Comparison of ENCODE assay signal across 8 mouse cellular contexts in genomic region chr7:44383980-44384715, GRCm38 (mm10). TPM values are rescaled to one million over a fixed set of nuclear protein-coding genes. Genes with fewer than 3 reads are reported as not detected.
DNase-seq lines count a peak whose midpoint lies in the region; ATAC-seq lines count a peak whose summit lies in the region.

Syt3 (plus strand) TSS chr7:44384102.

- ATAC-seq in forebrain, embryonic 13.5 days: peak; percentile 87
- ATAC-seq in liver, embryonic 15.5 days (ENCODE audit: insufficient read depth): peak; percentile 44; the same call in 1 of the 2 replicates
- peak; percentile 88 for ATAC-seq in neural tube, embryonic 12.5 days (ENCODE audit: low FRiP score, low read depth)

- no peaks in the 10 kb centered on the region for H3K36me3 ChIP-seq in forebrain, embryonic 13.5 days (ENCODE audit: poor library complexity, severe bottlenecking)
- H3K36me3 ChIP-seq in liver, embryonic 15.5 days (replicated peaks): no peaks in the 10 kb centered on the region
- no peaks in the 10 kb centered on the region for H3K36me3 ChIP-seq in neural tube, embryonic 12.5 days

- H3K9ac ChIP-seq in forebrain, embryonic 13.5 days: peak within 1 kb of the TSS; percentile 73
- no peak within 1 kb of the TSS for H3K9ac ChIP-seq in liver, embryonic 15.5 days
- H3K9ac ChIP-seq in neural tube, embryonic 12.5 days: peak within 1 kb of the TSS; percentile 56

- peaks cover 14% of the 10 kb centered on the region for H3K27me3 ChIP-seq in forebrain, embryonic 13.5 days
- H3K27me3 ChIP-seq in liver, embryonic 15.5 days: peaks cover 80% of the 10 kb centered on the region
- H3K27me3 ChIP-seq in neural tube, embryonic 12.5 days (replicated peaks): peaks cover 15% of the 10 kb centered on the region

- 0 out of 2 replicates have a peak, but pooled peaks cover 6% of the 10 kb centered on the region for H3K9me3 ChIP-seq in forebrain, embryonic 13.5 days (replicated peaks)
- H3K9me3 ChIP-seq in liver, embryonic 15.5 days (replicated peaks): no peaks in the 10 kb centered on the region
- H3K9me3 ChIP-seq in neural tube, embryonic 12.5 days: no peaks in the 10 kb centered on the region

- intact Hi-C loops in heart, postnatal 10 days (cut with DNase I): no loop called here

- peak; percentile 86 for DNase-seq in ES-CJ7 (ENCODE audit: low read depth, low spot score)
- DNase-seq in heart, postnatal 10 days: peak; percentile 62 to 72
- peak; percentile 78 to 80 for DNase-seq in kidney, postnatal 4 days
- DNase-seq in thymus, postnatal 0 days (ENCODE audit: low spot score): peak; percentile 53

- H3K4me1 ChIP-seq in brown adipose tissue, adult 24 weeks (ENCODE audit: control insufficient read depth, insufficient read depth, insufficient read length, low read length): no peaks in the 10 kb centered on the region
- peaks cover 31% of the 10 kb centered on the region for H3K4me1 ChIP-seq in forebrain, embryonic 13.5 days
- H3K4me1 ChIP-seq in liver, embryonic 15.5 days (replicated peaks): peaks cover 3% of the 10 kb centered on the region; the same call in 1 of the 2 replicates
- peaks cover 9% of the 10 kb centered on the region; the same call in 1 of the 2 replicates for H3K4me1 ChIP-seq in neural tube, embryonic 12.5 days

- WGBS in forebrain, embryonic 13.5 days: 0% methylated on average over 26 of the region's 33 CpGs
- WGBS in liver, embryonic 15.5 days (ENCODE audit: insufficient replicate concordance): under 1% methylated on average over 33 of the region's 33 CpGs
- under 1% methylated on average over 31 of the region's 33 CpGs for WGBS in neural tube, embryonic 12.5 days

- H3K4me2 ChIP-seq in forebrain, embryonic 13.5 days: peak within 1 kb of the TSS; percentile 89
- H3K4me2 ChIP-seq in liver, embryonic 15.5 days: peak within 1 kb of the TSS; percentile 65
- H3K4me2 ChIP-seq in neural tube, embryonic 12.5 days (replicated peaks): peak within 1 kb of the TSS; percentile 94

- peak within 1 kb of the TSS; percentile 64 for H3K4me3 ChIP-seq in brown adipose tissue, adult 24 weeks (ENCODE audit: insufficient read depth, low read depth, low read length)
- peak within 1 kb of the TSS; percentile 51 for H3K4me3 ChIP-seq in forebrain, embryonic 13.5 days
- peak within 1 kb of the TSS; percentile 32 for H3K4me3 ChIP-seq in liver, embryonic 15.5 days (replicated peaks)
- peak within 1 kb of the TSS; percentile 47 for H3K4me3 ChIP-seq in neural tube, embryonic 12.5 days

- H3K27ac ChIP-seq in brown adipose tissue, adult 24 weeks (replicated peaks; ENCODE audit: low read depth, low read length): no peak within 1 kb of the TSS
- H3K27ac ChIP-seq in forebrain, embryonic 13.5 days: peak within 1 kb of the TSS; percentile 93
- no peak within 1 kb of the TSS for H3K27ac ChIP-seq in liver, embryonic 15.5 days (replicated peaks)
- no peak within 1 kb of the TSS for H3K27ac ChIP-seq in neural tube, embryonic 12.5 days

RNA-seq across cellular contexts. Expression of gene Syt3, which starts in this region (rescaled TPM):
- 3.2 and 4.9 TPM in 2 replicates for polyA plus RNA-seq in brown adipose tissue, adult 24 weeks (2012; ENCODE audit: insufficient read depth, insufficient read length, missing spikeins)
- polyA plus RNA-seq in forebrain, embryonic 13.5 days (2015; fragmentation: Nextera tagmentation; extraction: Ambion mirVana): 10.1 and 10.6 TPM in 2 replicates
- 1 to 10 TPM in 1 of 2 experiments, under 1 TPM in 1; 0.74 to 1.3 TPM for total RNA-seq in heart, postnatal 10 days (2021)
- not detected in 2 replicates for polyA plus RNA-seq in liver, embryonic 15.5 days (2015; fragmentation: Nextera tagmentation; extraction: Ambion mirVana)
- 10.0 and 10.2 TPM in 2 replicates for polyA plus RNA-seq in neural tube, embryonic 12.5 days (2016; fragmentation: Nextera tagmentation; extraction: Ambion mirVana)
- 0.26 and 0.38 TPM in 2 replicates for polyA plus RNA-seq in thymus, postnatal 0 days (2015; fragmentation: Nextera tagmentation; extraction: Ambion mirVana)

Comparison
In these comparisons a context has a peak if more than half of its experiments do, and no peak if none do; other contexts are left out.
1. Peak in ATAC-seq, H3K4me3 ChIP-seq and H3K4me2 ChIP-seq in liver, embryonic 15.5 days; RNA of the gene not detected or under 1 TPM.
2. Peak in DNase-seq in thymus, postnatal 0 days; RNA of the gene not detected or under 1 TPM.